Mouse (Mus musculus) ovary, adult 18-20 months (tissue): Measurements from ENCODE around the gene Mctp1.
A peak's percentile ranks its signal among the peaks of the same experiment; 100 is the strongest.

Experiments
- DNase-seq: peaks from one replicate; pipeline ENCODE4 v3.0.0; 2022; ENCODE audit warnings: low spot score, mixed read lengths

Mctp1 gene

DNA sequence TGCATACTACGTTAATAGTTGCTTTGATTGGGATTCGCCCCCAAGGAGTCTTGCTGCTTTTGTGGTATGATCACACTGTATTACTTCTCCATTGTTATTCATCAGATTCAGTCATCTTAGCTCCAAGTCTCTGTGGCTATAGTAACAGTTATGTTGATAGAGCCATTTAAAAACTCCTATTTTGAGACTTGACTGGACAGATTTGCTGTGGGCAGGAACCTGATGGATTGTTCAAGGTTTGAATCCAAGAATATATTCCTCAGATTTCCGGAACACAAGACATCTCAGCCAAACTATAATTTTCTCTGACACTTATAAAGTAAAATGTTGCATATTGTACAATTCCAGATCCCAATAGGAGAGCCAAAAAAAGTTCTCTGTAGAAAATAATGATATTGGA is 443.4 kb downstream of the Mctp1 start:
- DNase-seq = no peak

DNA sequence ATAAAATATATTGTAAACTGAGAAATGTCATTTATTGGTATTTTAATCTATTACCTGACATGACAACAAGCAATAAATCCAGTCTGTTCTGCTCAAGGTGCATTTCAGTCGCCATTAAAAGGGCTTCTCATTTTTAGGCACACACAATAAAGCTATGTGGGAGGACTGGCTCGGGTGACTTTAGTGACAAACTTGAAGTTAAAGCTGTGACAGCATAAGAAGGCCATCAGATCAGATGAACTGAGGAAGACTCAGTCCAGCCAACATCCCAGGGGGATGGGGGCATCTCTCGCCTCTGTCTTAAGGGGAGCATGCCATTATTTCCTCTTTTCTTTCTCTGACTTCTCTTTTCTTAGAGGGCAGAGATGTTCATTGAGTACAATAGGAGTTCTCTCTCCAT is 453.7 kb downstream of the Mctp1 start:
- DNase-seq = no peak

GRCm38 (mm10) chr13:76840712-76841111 is 456.4 kb downstream of the Mctp1 start:
- no peak for DNase-seq

DNA sequence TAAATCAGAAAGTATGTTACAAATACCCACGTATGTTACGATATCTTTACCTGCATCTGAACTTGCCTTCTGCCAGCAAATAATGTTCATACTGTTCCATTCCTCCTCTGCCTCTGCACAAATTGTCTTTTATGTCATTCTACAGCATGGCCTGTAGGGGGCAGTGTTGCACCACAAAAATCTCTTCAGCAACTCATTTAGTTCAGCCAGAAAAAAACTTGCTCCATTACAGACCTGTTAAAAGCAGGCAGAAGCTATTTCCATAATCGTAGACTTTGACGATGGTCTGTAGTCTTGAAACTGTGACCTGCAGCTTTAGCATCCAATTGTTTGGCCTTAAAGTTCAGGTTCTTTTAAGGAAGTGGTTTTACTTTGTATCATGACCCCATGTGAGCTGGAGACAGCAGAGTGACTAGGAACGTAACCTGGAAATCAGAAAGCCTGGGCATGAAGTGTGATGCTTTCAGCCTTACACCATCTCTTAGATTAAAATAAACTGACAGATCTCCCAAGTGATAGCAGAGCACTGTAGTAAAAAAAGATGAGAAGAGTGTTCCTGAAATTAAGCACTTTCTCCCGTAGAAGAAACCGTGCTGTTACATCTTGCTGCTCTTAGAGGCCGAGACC is 460.4 kb downstream of the Mctp1 start:
- DNase-seq = peak; percentile 2

- no peak for DNase-seq
These were observed 466.2 kb downstream of the Mctp1 start for GRCm38 (mm10) chr13:76850412-76851054.

- no peak for DNase-seq
These were observed 470.0 kb downstream of the Mctp1 start for GRCm38 (mm10) chr13:76854306-76854705.

GRCm38 (mm10) chr13:76855021-76855420 is 470.7 kb downstream of the Mctp1 start:
- DNase-seq = no peak

DNA sequence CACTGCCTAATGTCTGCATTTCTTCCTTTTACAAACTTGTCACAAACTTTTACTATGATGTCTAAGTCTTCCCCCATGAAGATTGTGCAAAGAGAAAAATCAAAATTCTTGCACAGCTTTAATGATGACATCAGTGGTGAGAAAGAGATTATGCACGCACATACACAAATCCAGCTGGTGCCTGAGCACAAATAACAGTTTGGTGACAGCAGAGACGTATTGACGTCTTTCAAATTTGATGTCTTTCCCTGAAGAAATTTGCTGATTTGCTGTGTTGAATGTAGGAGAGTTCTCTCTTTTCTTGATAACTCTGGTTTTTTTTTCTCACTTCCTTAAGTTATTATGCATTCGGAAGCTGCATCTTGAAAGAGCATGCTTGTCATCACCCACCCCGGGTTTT is 472.7 kb downstream of the Mctp1 start:
- DNase-seq = no peak

DNA sequence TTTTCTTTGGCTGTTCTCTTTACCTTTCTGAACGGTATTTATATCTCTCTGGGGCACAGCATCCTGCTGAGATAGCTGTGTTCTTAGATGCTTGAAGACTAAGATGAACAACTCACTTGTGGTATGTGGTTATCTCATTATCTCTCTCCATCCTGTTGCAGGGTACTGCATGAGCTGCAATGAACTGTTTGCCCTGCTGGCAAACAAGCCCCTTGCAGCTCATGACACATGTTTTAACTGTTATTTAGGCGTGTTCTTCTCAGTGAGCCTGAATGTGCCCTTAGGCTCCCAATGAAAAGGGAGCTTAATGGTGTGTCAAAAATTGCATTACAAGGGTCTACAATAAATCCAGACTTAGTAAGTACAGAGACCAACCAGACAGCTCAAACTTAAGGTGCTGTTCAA is 473.7 kb downstream of the Mctp1 start:
- DNase-seq = no peak

DNA sequence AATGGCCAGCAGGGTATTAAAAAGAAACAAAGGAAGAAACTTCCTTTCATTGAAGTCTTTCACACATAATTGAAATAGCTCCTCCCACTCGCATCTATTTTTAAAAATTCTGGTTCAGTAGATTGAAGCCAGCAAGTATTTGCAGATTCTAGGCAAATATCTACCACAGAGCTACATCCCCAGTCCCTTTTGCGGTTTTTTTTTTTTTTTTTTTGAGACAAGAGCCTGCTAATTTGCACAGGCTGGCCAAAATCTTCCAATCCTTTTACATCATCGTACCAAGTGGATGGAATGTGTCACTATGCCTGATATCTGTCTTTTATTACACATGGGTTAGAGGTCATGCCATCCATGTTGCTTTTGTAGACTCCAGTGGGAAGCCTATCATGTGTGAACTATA is 486.0 kb downstream of the Mctp1 start:
- no peak for DNase-seq

DNA sequence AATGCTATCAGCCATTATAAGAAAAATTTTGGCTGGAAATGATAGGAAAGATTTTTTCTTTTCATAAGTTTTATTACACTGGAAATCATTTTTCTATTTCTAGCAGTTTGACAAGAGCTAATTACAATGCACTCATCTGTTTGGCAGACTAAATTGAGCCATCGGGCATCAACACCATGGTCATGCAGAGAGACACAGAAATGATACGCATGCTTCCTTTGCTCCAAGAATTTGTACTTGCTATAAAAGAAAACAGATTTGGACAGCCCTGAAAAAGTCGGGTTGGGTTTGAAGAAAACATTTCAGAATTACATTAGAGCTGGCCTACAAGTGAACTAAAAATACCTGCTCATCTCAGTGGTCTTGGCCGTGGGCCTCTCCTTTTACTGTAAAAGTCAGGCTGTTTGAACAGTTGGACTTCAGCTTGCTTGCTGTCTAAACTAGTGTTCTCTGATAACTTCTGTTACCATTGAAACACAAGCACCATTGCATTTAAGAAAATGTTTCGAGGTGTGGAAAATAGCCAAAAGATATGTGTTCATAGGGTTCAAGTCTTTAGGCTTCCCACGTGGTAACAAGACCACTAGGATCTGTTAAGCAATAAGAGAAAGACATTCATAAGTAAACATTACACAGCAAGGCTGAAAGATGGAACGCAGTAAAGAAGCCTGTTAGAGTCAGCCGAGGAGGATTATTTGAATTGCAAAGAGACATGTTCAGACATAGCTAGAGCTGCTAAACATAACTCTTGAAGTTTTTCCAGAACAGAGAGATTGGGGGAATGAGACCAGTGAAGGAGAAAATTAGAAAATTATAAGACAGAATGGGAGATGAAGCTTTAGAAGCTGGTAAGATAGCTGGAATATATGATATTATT is 493.8 kb downstream of the Mctp1 start:
- no peak for DNase-seq

- no peak for DNase-seq
These were observed 494.7 kb downstream of the Mctp1 start for GRCm38 (mm10) chr13:76879008-76879407.

GRCm38 (mm10) chr13:76884517-76885092 is 500.3 kb downstream of the Mctp1 start:
- DNase-seq = no peak

DNA sequence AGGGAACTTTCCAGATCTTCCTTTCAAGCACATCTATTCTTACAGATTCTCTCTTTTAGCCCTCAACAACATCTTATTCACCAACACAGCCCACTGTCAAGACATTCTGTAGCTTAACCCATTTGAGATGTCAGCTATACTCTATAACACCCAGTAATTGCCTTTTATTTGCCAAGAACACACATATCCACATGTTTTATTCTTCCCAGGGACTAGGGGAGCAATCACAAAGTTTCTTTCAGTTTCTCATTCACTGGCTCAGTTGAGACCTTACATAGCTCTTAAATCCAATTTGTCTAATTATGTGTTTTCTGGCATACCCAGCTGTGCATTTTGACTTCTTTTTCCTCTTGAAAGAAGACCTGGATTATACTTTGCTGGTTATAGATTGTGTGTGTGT is 508.7 kb downstream of the Mctp1 start:
- no peak for DNase-seq

GRCm38 (mm10) chr13:76895770-76896456 is 511.6 kb downstream of the Mctp1 start:
- DNase-seq = no peak

DNA sequence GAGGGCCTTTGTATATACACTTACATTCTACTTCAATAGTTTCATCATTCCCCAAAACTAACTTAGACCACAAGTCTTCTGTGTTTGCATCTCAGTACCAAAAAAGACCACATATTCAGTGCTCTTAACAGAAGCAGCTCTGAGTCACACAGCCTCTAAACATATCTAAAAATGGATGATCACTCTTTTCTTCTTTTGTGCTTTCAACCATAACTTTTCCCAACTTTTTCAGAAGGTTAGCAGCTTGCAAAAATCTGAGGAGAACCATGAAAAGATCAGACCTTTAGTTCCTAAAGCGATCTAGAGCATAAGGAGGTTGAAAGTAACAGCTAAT is 512.1 kb downstream of the Mctp1 start:
- DNase-seq = no peak

DNA sequence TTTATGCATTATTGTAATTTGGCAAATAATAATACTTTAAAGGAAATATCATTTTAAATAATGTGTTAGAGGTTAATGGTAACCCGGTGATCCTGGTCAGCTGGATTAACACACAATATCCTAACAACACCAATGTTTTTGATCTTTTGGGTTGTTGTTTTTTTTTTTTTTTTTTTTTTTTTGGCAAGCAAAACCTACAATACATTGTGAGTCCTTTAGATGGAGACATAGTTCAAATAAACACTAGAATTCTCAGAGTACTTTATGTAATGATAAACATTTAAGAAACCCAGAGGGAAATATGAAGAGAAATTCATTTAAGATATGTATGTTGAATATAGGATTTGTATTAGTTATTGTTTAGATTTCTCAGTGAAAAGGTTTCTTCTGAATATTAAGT is 534.0 kb downstream of the Mctp1 start:
- no peak for DNase-seq

DNA sequence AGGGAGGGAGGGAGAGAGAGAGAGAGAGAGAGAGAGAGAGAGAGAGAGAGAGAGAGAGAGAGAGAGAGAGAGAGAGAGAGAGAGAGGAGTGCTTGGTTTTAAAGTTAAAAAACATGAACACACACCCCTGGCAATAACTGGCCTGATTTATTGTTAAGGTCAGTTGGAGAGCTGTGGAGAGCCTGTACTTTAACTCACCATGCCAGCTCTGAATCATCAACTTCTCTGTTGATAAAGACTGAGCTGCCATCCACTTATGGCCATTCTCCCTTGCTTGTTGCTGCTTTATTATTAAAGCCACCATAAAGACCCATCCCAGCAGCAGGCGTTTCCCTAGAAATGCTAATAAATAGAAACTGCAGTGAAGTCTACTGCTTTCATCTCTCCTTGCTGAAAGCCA is 542.5 kb downstream of the Mctp1 start:
- no peak for DNase-seq

DNA sequence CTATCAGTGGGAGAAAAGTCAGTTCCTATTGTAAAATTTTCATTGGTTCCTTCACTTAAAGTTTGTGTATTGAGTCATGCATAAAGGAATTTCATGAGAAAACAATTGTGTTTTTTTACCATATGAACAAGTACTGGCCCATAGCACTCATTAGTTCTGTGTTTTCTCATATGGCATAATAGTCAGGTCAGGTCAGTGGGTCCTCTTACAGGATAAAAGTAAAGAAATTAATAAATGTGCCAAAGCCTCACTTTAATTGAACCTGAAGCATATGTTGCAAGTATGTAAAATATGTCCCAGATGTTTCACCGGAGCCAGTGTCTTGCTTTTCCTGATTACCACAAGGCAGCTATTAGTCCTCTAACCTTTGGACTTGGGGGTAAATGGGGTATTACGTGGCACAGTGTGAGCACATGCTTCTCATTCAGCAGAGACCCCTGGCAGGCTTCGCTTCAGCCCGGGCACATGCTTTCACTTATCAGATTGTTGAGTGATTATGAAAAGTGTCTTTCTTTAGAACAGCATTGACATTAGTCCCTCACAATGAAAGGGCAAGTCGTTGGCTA is 543.6 kb downstream of the Mctp1 start:
- no peak for DNase-seq

GRCm38 (mm10) chr13:76929152-76929551 is 544.8 kb downstream of the Mctp1 start:
- no peak for DNase-seq

DNA sequence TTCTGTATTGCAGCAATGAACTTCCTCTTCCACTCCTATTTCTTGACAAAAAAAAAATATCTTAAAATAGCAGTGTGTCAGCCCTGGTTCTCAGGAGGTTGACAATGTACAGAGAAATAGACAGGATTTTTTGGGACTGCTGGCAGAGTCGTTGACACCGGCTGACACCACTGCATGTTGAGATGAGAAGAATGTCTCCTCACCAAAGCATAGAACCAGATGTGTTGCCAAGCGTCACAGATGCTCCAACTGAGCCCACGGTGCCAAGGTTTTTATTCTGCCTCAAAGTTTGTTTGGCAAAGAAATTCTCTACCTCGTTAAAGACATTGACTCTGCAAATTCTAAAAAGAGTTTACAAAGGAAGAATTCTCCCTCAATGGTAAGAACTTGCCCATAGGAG is 548.6 kb downstream of the Mctp1 start:
- no peak for DNase-seq

DNA sequence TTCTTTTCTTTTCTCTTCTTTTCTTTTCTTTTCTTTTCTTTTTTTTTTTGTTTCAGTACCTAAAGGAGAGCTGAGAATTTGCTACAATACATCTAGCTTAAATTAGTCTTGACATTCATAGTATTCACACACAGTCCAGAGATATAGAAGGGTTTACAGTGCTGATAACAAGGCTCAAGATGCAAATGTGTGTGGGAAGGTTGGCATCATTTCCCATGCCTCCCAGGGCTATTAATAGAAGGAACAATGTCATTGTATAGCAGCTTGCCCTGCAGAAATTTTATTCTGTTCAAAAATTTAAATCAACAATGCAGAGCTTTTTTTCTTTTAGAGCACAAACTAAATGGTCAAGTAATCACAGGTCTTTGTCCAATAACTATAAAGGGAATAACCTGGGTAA is 564.9 kb downstream of the Mctp1 start:
- DNase-seq = no peak
